Comparison of ENCODE assay signal across 8 mouse cellular contexts in genomic region chr17:31565141-31566056, GRCm38 (mm10). TPM values are rescaled to one million over a fixed set of nuclear protein-coding genes. Genes with fewer than 3 reads are reported as not detected.
DNase-seq lines count a peak whose midpoint lies in the region; ATAC-seq and TF ChIP-seq lines count a peak whose summit lies in the region.

No protein-coding gene starts in this region.

- peaks cover 45% of the 10 kb centered on the region for H3K4me1 ChIP-seq in heart, embryonic 12.5 days (replicated peaks)
- peaks cover 25% of the 10 kb centered on the region for H3K4me1 ChIP-seq in kidney, postnatal 0 days (replicated peaks; ENCODE audit: insufficient read depth, low read length)
- H3K4me1 ChIP-seq in liver, embryonic 16.5 days (ENCODE audit: control insufficient read depth, low read depth, low read length), result peaks cover 34% of the 10 kb centered on the region
- peaks cover 39% of the 10 kb centered on the region for H3K4me1 ChIP-seq in neural tube, embryonic 14.5 days (ENCODE audit: control insufficient read depth, insufficient read depth, low read length)

- H3K36me3 ChIP-seq in heart, embryonic 12.5 days, result 0 out of 2 replicates have a peak, but pooled peaks cover 2% of the 10 kb centered on the region
- H3K36me3 ChIP-seq in kidney, postnatal 0 days (ENCODE audit: insufficient read depth, low read length), result no peaks in the 10 kb centered on the region
- no peaks in the 10 kb centered on the region for H3K36me3 ChIP-seq in liver, embryonic 16.5 days (ENCODE audit: control insufficient read depth, insufficient read depth)
- no peaks in the 10 kb centered on the region for H3K36me3 ChIP-seq in neural tube, embryonic 14.5 days (ENCODE audit: control insufficient read depth, insufficient read depth, low read length)

- H3K27me3 ChIP-seq in heart, embryonic 12.5 days (replicated peaks), result no peaks in the 10 kb centered on the region
- H3K27me3 ChIP-seq in kidney, postnatal 0 days (ENCODE audit: insufficient read depth, low read length), result no peaks in the 10 kb centered on the region
- no peaks in the 10 kb centered on the region for H3K27me3 ChIP-seq in liver, embryonic 16.5 days (ENCODE audit: control insufficient read depth, insufficient read depth, low read depth, low read length)
- no peaks in the 10 kb centered on the region for H3K27me3 ChIP-seq in neural tube, embryonic 14.5 days (ENCODE audit: control insufficient read depth, insufficient read depth, low read length)

- DNase-seq in 3T3-L1 (ENCODE audit: low read depth, low spot score), result peak; percentile 55
- DNase-seq in adrenal gland, adult (ENCODE audit: inconsistent age in 2 of 2, low spot score in 1 of 2), result peak; percentile 78 to 89
- DNase-seq in embryo, embryonic 11 days, result peak; percentile 91
- peak; percentile 68 for DNase-seq in kidney, postnatal 0 days (ENCODE audit: low spot score)
- DNase-seq in testis, postnatal 14 days (ENCODE audit: low spot score), result peak; percentile 83

- peak overlapping the region; percentile 92 for H3K4me2 ChIP-seq in heart, embryonic 12.5 days
- H3K4me2 ChIP-seq in kidney, postnatal 0 days (ENCODE audit: low read length), result peak overlapping the region; percentile 86
- H3K4me2 ChIP-seq in liver, embryonic 16.5 days (ENCODE audit: low read depth, low read length), result peak overlapping the region; percentile 92
- H3K4me2 ChIP-seq in neural tube, embryonic 14.5 days (ENCODE audit: low read depth, low read length), result peak overlapping the region; percentile 87

- H3K27ac ChIP-seq in heart, embryonic 12.5 days (ENCODE audit: poor library complexity, severe bottlenecking), result peak overlapping the region; percentile 98
- H3K27ac ChIP-seq in kidney, postnatal 0 days, result peak overlapping the region; percentile 98
- peak overlapping the region; percentile 96 for H3K27ac ChIP-seq in liver, embryonic 16.5 days (ENCODE audit: low read length)
- H3K27ac ChIP-seq in neural tube, embryonic 14.5 days (ENCODE audit: low read depth, low read length), result peak overlapping the region; percentile 98

- peak; percentile 52 for ATAC-seq in heart, embryonic 12.5 days (ENCODE audit: insufficient number of reproducible peaks, low FRiP score)
- ATAC-seq in kidney, postnatal 0 days (replicated peaks; ENCODE audit: low FRiP score, low read depth), result peak; percentile 34
- ATAC-seq in liver, embryonic 16.5 days (ENCODE audit: low read depth), result peak; percentile 18
- peak; percentile 62 for ATAC-seq in neural tube, embryonic 14.5 days (ENCODE audit: low read depth)

- 1% methylated on average over 88 of the region's 88 CpGs for WGBS in heart, embryonic 12.5 days
- under 1% methylated on average over 68 of the region's 88 CpGs for WGBS in kidney, postnatal 0 days
- under 1% methylated on average over 82 of the region's 88 CpGs for WGBS in liver, embryonic 16.5 days (ENCODE audit: insufficient replicate concordance)
- WGBS in neural tube, embryonic 14.5 days, result under 1% methylated on average over 59 of the region's 88 CpGs

- no peaks in the 10 kb centered on the region for H3K9me3 ChIP-seq in heart, embryonic 12.5 days (replicated peaks)
- H3K9me3 ChIP-seq in kidney, postnatal 0 days (replicated peaks; ENCODE audit: low read length), result no peaks in the 10 kb centered on the region
- no peaks in the 10 kb centered on the region for H3K9me3 ChIP-seq in liver, embryonic 16.5 days (replicated peaks; ENCODE audit: control insufficient read depth, low read length)
- H3K9me3 ChIP-seq in neural tube, embryonic 14.5 days (ENCODE audit: control insufficient read depth, low read length), result no peaks in the 10 kb centered on the region

- H3K4me3 ChIP-seq in heart, embryonic 12.5 days, result peak overlapping the region; percentile 82
- peak overlapping the region; percentile 90 for H3K4me3 ChIP-seq in kidney, postnatal 0 days (replicated peaks; ENCODE audit: low read depth, low read length)
- peak overlapping the region; percentile 89 for H3K4me3 ChIP-seq in liver, embryonic 16.5 days (ENCODE audit: low read depth, low read length)
- H3K4me3 ChIP-seq in neural tube, embryonic 14.5 days (ENCODE audit: low read depth, low read length), result peak overlapping the region; percentile 88

- no peak; the same call in 1 of the 2 replicates for TF ChIP-seq CTCF in kidney, postnatal 0 days (IDR thresholded peaks at IDR 0.05; ENCODE audit: low read depth)

- H3K9ac ChIP-seq in heart, embryonic 12.5 days, result peak overlapping the region; percentile 91
- H3K9ac ChIP-seq in kidney, postnatal 0 days (ENCODE audit: low read depth, low read length), result peak overlapping the region; percentile 95
- peak overlapping the region; percentile 93 for H3K9ac ChIP-seq in liver, embryonic 16.5 days (ENCODE audit: low read depth, low read length)
- H3K9ac ChIP-seq in neural tube, embryonic 14.5 days (replicated peaks; ENCODE audit: low read depth, low read length), result peak overlapping the region; percentile 88

RNA-seq across cellular contexts. Expression of gene Pknox1, which starts 0.9 kb away (rescaled TPM):
- polyA plus RNA-seq in heart, embryonic 12.5 days (2016; fragmentation: Nextera tagmentation; extraction: Ambion mirVana), result 19.8 and 20.2 TPM in 2 replicates
- 21.5 and 24.6 TPM in 2 replicates for polyA plus RNA-seq in kidney, postnatal 0 days (2015; fragmentation: Nextera tagmentation; extraction: Ambion mirVana)
- polyA plus RNA-seq in liver, embryonic 16.5 days (2015; fragmentation: Nextera tagmentation; extraction: Ambion mirVana), result 10.3 and 11.0 TPM in 2 replicates
- polyA plus RNA-seq in neural tube, embryonic 14.5 days (2014; fragmentation: Nextera tagmentation; extraction: Ambion mirVana), result 60.2 and 64.9 TPM in 2 replicates

RNA-seq across cellular contexts. Expression of gene Ndufv3, which starts 45.5 kb away (rescaled TPM):
- 494 and 510 TPM in 2 replicates for polyA plus RNA-seq in heart, embryonic 12.5 days (2016; fragmentation: Nextera tagmentation; extraction: Ambion mirVana)
- polyA plus RNA-seq in kidney, postnatal 0 days (2015; fragmentation: Nextera tagmentation; extraction: Ambion mirVana), result 353 and 364 TPM in 2 replicates
- polyA plus RNA-seq in liver, embryonic 16.5 days (2015; fragmentation: Nextera tagmentation; extraction: Ambion mirVana), result 169 and 174 TPM in 2 replicates
- 422 and 513 TPM in 2 replicates for polyA plus RNA-seq in neural tube, embryonic 14.5 days (2014; fragmentation: Nextera tagmentation; extraction: Ambion mirVana)

RNA-seq across cellular contexts. Expression of gene Wdr4, which starts 45.6 kb away (rescaled TPM):
- 22.6 and 23.1 TPM in 2 replicates for polyA plus RNA-seq in heart, embryonic 12.5 days (2016; fragmentation: Nextera tagmentation; extraction: Ambion mirVana)
- polyA plus RNA-seq in kidney, postnatal 0 days (2015; fragmentation: Nextera tagmentation; extraction: Ambion mirVana), result 25.9 and 28.8 TPM in 2 replicates
- polyA plus RNA-seq in liver, embryonic 16.5 days (2015; fragmentation: Nextera tagmentation; extraction: Ambion mirVana), result 15.8 and 16.4 TPM in 2 replicates
- polyA plus RNA-seq in neural tube, embryonic 14.5 days (2014; fragmentation: Nextera tagmentation; extraction: Ambion mirVana), result 29.9 and 33.1 TPM in 2 replicates

Comparison
In these comparisons a context has a peak if more than half of its experiments do, and no peak if none do; other contexts are left out.
1. Peak in every context shown above with its lines: DNase-seq, ATAC-seq, H3K4me3 ChIP-seq and H3K27ac ChIP-seq.